Mouse (Mus musculus): ENCODE results near the gene Foxb2. TPM values are rescaled to one million over a fixed set of nuclear protein-coding genes. Genes with fewer than 3 reads are reported as not detected.
"Not testable (repeated sequence)": the region's sequence is repeated elsewhere in the genome, so short reads cannot be mapped to it uniquely, and the experiment has no call there.

Gene Foxb2
- total RNA-seq (2015; ENCODE audit: low replicate concordance) (not detected in 2 replicates), total RNA-seq (2017; ENCODE audit: low replicate concordance) (not detected in 2 replicates)

DNA sequence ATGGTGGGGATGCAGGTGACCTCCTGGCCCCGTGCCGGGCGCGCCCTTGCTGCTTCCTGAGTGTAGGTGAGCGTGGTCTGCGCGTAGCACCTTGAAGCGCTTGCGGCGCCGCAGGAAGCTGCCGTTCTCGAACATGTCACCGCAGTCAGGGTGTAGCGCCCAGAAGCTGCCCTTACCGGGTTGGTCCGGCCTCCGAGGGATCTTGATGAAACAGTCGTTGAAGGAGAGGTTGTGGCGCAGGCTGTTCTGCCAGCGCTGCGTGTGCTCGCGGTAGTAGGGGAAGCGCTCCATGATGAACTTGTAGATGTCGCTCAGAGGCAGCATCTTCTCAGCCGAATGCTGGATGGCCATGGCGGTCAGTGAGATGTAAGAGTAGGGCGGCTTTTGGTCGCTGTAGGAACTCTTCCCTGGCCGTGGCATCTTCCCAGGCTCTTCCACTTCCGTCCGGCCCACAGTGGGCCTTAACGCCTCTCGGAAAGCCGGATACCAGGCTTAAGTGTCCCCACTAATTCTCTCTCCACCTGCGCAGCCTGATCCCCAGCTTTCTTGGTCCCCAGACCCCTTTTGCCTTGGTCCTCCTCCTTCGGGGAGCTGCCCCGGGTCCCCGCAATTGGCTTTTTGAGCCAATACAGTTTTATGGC lies at the start of gene Foxb2:
Gene Foxb2, minus strand, starts transcription at position 585 of the 641 bp plus-strand sequence.
- ATAC-seq (replicated peaks; ENCODE audit: low FRiP score, poor library complexity, severe bottlenecking): no peak

DNA sequence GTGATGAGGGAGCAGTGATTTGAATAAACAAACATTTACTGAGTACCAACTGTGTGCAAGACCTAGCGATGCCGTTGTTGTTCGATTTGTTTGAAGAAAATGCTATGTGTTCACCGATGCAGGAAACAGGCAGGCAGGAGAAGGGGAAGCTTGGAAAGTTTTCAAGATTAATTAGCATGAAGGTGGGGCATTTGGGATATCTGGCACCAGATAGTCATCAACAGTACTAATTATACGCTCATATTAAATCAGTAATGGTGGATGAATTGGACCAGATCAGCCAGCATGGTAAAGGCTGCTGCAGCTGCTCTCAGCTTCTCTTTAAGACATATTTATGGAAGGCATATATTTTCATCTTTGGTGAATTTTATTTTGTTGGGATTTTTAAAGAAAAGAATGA lies 37.9 kb upstream of the Foxb2 start:
- ATAC-seq (replicated peaks; ENCODE audit: low FRiP score, poor library complexity, severe bottlenecking): no peak

DNA sequence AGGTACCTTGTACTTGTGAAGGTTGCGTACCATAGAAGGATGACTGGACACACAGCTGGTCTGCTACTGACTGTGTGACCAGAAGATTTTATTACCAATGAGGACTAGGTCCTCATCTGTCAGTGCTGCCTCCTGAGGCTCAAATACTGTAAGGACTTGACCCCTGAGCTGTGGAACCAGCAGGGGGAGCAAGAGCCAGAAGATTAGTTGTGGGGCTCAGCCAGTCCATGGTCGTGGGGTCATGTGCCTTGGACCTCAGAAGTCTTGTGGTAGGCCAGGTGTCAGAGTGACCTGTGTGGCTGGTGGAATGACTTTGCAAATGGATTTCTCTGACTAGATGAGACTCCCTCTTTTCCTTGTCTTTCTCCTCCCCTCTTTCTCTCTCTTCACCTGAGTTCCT lies 29.5 kb upstream of the Foxb2 start:
- ATAC-seq (replicated peaks; ENCODE audit: low FRiP score, poor library complexity, severe bottlenecking): no peak

DNA sequence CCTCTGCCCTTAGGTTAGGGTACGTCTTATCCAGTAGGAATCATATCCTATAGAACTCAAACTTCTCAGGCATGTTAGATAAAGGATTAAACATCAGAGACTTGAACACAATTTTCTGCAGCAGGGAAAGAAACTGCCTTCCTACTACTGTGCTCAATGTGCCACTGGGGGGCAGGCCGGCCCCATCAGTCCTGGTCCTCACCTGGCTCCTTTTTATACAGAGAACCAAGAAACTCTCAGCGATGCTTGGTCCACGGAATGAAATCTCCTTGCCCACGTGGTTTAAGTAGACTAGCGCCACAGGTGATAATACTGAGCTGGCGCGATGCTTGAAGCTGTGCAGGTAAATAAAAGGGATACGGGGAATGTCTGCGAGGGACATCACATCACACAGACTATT lies 26.1 kb upstream of the Foxb2 start:
- no peak for ATAC-seq (replicated peaks; ENCODE audit: low FRiP score, poor library complexity, severe bottlenecking)

DNA sequence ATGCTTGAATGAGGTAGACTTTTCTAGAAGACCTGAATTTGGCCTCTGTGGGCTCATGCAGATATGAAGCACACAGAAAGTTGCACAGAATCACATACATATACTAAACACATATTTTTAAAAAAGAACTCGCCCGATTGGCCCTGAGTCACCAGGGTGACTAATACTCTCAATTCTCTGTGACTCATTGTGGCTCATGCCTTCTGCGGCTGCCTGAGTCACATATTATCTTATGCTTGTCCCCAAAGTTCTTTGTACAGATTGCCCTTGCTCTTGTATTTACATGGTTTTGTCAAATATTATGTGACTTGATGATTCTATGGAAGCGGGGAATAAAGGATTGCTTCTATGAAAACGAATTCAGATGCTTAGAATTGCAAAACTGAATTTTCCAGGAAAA lies 25.0 kb upstream of the Foxb2 start:
- no peak for ATAC-seq (replicated peaks; ENCODE audit: low FRiP score, poor library complexity, severe bottlenecking)

DNA sequence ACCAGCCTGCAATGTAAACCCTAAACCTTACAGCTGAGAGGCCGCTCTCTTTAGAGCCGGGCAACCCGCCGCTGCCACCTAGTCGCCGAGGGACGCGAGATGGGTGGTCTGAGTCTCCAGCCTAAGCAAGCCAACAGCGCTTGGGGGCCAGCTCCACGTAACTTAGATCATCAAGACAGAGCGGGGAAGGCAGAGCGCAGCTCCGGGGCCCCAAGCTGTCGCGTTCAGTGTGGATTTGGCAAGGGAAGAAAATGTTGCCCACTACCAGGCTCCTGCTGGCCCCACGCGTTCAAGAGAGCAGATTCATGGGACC lies 2.8 kb upstream of the Foxb2 start:
- ATAC-seq (replicated peaks; ENCODE audit: low FRiP score, poor library complexity, severe bottlenecking): no peak

- no peak for ATAC-seq (replicated peaks; ENCODE audit: low FRiP score, poor library complexity, severe bottlenecking)
These were observed 2.2 kb upstream of the Foxb2 start for GRCm38 (mm10) chr19:16875631-16876457.

DNA sequence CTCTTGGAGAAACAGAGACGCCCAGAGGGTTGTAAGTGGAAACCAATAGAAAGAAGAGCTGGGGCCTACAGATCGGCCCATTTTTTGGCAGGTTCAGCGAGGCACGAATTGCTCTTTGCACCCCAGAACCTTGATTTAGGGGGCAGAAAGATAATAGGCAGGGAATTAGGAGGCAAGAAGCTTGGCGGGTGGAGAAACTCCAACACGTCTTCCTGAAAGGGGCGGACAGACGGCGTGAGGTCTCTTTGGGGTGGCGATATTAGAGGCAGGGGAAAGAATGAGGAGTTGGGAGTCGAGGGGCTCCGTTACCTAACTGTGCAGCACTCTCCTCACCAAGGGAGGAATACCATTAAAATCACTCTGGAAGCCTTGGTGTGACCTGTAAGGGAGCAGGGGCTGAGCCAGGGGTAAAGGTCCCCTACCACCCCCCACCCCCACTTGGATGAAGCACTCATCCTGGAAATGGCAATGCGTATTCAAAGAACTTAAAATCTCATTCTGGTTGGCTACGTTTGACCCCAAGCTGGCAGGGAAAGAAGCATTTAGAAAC lies 1.5 kb upstream of the Foxb2 start:
- no peak for ATAC-seq (replicated peaks; ENCODE audit: low FRiP score, poor library complexity, severe bottlenecking)

- ATAC-seq (replicated peaks; ENCODE audit: low FRiP score, poor library complexity, severe bottlenecking): no peak
These were observed 597 bp upstream of the Foxb2 start for GRCm38 (mm10) chr19:16873942-16874861.

DNA sequence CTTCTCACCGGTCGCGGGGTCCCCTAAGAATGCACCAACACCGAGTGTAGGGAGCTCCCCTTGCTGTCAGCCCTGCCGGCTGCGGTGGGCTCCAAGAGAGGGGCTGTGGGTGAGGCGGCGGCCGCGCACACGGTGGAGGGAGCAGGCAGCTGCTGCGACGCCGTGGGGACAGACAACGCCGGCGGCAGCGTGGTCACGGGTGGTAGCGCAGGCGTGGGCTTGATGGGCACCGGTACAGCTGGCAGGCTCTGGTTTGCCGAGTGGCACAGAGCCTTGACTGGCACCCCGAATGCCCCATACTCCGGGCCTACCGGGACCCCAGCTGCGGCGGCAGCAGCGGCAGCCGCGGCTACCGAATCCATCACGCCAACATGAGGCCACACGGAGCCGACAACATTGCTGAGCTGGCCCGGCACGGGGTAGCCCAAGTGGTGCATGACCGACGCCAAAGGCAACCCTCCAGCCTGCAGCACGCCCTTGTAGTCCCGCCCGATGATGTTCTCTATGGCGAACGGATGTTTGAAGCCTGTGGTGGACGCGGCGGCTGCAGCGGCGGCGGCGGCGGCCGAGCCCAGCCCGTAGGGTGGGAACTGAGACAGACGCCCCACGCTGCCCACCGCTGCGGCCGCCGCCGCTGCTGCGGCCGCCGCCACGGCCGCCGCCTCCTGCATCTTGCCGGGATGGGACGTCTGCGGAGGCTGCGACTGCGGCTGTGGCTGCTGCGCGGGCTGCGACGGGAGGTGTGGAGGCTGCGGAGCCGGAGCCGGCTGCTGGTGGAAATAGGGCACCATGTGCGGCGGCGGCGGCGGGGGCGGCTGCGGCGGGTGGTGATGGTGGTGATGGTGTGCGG lies 1.0 kb downstream of the Foxb2 start:
- ATAC-seq (replicated peaks; ENCODE audit: low FRiP score, poor library complexity, severe bottlenecking): no peak

DNA sequence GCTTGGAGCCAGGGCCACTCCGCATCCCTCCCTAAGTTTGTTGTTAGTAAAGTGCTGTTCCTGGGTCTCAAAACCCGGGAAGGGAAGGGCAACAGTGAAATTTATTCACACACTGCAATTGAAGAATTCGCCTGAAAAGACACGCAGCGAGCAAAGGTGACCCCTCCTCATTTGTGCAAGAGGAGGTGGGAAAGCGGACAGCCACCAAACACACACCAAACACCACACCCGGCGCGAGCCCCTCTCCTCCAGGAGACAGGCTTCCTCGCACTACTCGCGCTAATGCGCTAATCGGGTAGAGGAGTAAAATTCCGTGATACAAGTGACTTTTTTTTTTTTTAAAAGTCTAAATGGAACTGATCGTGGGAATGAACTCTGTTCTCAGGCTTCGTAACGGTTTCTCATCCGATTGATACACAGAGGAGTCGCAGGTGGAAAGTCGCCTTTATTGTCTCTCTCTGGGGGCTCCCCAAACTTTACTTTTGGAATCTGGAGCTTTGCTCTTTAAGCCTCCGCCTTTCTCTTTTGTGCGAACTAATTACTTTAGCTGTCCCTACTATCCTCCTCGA lies 2.3 kb downstream of the Foxb2 start:
- no peak for ATAC-seq (replicated peaks; ENCODE audit: low FRiP score, poor library complexity, severe bottlenecking)

DNA sequence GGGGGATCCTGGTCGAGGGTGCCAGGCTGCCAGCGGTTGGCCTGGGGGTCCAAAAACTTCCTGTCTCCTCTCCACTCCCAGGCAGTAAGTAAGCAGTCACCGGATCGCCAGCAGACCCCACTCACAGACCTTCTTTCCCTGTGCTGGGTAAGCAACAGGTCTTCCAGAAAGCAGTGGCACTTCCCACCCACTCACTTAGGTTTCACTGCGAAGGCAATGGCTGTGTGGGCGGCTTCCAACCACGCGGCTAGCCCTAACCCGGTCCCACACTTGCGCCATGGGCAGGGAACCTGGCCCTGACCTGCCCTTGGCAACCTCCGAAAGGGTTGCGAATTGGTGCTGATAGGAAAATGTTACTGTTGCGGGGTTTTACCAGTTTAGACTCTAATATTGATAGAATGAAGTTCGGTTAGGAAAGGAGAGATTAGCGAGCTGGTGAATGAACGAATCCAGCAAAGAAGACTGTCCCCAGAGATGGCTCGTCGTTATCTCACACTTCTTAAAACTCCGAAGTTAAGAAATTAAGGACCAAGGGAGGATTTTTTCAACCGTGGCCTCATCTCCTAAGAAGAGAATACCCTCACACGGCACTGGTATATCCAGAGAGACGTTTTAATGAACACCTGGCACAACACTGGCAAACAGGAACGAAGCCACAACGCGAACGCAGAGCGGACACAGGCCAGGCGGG lies 3.0 kb downstream of the Foxb2 start:
- no peak for ATAC-seq (replicated peaks; ENCODE audit: low FRiP score, poor library complexity, severe bottlenecking)

DNA sequence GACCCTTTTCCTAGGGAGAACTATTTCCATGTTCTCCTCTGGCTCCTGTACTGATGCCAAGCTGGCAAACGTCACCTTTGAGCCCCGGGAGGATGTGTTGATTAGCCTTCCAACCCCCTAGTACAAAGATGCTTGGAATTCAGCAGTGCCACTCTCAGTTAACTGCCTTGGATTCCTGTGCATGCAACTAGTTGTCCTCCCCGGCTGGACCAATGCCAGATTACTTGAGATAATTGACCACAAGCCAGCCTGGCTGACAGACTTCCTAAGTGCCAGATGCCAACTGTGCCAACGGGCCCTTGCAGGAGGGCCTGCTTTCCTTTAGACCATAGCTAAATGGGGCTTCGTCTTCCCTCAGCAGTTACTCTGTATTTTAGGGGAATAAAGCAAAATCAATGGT lies 5.1 kb downstream of the Foxb2 start:
- no peak for ATAC-seq (replicated peaks; ENCODE audit: low FRiP score, poor library complexity, severe bottlenecking)

- no peak for ATAC-seq (replicated peaks; ENCODE audit: low FRiP score, poor library complexity, severe bottlenecking)
These were observed 15.0 kb downstream of the Foxb2 start for GRCm38 (mm10) chr19:16858646-16859045.

DNA sequence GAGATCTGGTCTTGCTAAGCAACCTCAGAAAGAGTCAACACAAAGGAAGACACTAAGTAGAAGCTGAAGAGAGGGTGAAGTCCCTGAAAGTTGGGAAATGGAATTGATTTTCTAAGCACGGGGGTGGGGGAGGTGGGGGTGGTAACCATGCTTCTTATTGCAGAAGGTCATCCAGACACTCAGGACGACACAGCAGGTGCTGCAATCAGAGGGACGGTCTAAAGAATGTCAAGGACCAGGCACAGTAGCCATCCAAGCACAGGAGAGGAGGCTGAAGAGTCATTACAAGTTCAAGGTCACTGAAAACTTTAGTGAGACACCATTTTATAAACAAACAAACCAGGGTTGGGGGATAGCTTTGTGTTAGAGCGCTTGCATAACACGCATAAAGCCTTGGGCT lies 16.9 kb downstream of the Foxb2 start:
- no peak for ATAC-seq (replicated peaks; ENCODE audit: low FRiP score, poor library complexity, severe bottlenecking)

DNA sequence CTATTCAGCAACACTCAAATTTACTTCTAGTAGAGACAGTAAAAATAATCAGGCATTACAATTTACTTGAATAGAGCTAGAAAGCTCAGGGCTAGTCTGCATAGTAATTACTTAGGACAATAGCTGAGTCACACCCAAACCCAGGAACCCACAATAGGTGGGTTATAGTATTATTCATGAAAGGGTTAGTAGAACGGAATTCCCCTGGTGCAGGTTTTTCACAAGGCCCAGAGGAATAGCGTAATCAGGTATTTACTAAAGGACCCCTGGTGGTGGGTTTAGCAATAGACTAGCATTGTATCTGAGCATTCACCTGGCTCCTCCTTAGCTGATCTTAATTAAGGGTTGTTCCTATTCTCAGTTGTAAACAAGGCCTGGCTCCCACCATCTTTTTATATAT lies 29.5 kb downstream of the Foxb2 start:
- ATAC-seq (replicated peaks; ENCODE audit: low FRiP score, poor library complexity, severe bottlenecking): not testable (repeated sequence)

- no peak for ATAC-seq (replicated peaks; ENCODE audit: low FRiP score, poor library complexity, severe bottlenecking)
These were observed 31.9 kb downstream of the Foxb2 start for GRCm38 (mm10) chr19:16841516-16842249.

DNA sequence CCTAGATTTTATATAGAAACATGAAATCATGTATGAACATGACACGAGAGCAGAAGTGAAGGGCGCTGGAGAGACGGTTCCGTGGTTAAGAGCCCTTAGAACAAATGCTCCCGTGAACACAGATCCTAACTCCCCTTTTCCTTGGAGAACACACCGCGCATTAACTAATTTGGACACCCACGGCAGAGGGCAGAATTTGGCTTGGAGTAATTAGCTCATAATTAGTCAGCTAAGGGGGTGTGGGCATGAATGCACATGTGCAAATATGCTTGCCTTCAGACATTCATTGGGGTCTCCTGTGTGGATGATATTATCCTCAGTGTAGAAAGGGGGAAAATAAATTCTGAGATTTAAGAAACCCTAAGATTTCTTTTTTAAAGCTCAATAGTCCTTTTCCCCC lies 32.6 kb downstream of the Foxb2 start:
- ATAC-seq (replicated peaks; ENCODE audit: low FRiP score, poor library complexity, severe bottlenecking): no peak
